Mouse (Mus musculus) left cerebral cortex, adult 11 months (tissue): ENCODE results near the gene Shisa6.
"Not testable (repeated sequence)": the region's sequence is repeated elsewhere in the genome, so short reads cannot be mapped to it uniquely, and the experiment has no call there.

Experiments used
- DNase-seq: peaks from one replicate; pipeline ENCODE4 v3.0.0; 2022; ENCODE audit warnings: low spot score

Gene Shisa6

GRCm38 (mm10) chr11:66482501-66482900 is 43.3 kb downstream of the Shisa6 start:
- peak; percentile 19 for DNase-seq

GRCm38 (mm10) chr11:66442631-66443030 is 83.1 kb downstream of the Shisa6 start:
- no peak for DNase-seq

DNA sequence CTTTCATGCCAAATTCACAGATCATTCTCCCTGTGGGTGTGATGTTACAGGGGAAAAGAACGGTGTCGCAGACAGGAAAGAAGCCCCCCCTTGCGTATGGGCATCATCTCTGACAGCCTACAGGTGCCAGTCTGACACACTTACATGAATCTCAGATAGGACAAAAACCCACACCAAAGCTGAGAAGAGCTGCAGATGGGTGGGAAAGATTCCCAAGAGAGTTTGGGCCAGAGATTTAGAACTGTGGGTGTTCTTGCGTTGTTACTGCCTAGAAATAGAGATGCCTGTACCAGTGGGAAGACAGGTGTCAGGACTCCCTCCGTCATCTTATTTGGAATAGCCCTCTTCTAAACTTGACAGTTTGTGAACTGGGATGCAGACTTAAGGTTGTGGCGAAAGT is 99.6 kb downstream of the Shisa6 start:
- no peak for DNase-seq

DNA sequence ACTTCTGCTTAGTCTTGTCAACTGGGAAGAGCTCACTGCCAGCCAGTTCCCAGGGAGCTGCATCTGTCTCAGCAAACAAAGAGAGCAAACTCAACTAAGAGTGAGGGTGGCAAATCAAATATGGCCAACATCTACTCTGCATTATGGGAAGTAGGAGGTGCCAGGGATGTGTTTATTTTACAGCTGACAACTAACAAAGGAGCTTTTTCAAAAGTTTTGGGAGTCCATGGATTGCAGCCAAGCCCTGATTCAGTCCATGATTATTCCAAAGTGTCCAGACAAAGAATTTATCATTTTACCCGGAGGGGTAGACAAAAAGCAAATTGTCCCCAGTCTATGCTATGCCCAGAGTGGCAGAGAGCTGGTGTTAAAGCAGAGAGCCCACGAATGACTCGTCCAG is 107.5 kb downstream of the Shisa6 start:
- no peak for DNase-seq

DNA sequence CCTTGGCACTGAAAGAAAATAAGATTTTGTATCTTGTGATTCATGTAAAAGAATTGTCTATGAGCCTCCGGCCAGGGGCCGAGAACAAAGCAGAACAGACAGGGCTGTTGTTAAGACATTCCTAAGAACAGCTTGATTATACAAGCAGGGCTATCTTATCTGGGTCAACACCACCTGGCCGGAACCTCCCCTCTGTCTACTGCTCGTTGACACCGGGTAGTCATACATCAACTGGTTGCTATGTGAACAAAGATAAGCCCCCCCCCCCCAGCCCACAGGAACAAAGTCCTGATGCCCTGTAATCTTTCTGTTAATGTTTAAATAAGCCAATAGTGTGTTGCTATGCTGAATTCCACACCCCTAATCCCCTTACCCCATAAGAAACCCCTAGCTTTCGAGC is 117.0 kb downstream of the Shisa6 start:
- not testable (repeated sequence) for DNase-seq

- no peak for DNase-seq
Observed at GRCm38 (mm10) chr11:66400036-66400435, 125.7 kb downstream of the Shisa6 start.

GRCm38 (mm10) chr11:66387561-66387960 is 138.2 kb downstream of the Shisa6 start:
- DNase-seq, result no peak

DNA sequence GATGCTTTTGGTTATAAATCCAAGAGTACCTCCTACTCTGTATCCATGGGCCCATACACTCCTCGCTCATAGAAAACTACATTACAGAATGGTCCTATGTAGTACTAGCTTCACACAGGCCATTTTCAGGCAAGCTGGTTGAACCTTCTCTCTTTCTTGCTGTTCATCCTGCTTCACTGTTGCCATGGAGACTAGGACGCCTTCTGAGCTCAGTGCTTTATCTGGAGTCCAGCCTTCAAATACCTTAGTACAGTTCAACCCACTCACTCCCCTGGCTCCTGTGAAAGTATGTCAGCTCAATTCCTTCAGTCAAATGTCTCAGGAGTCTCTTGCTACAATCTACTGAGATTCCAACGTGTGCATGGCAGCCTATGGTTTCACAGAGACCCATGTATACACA is 154.0 kb downstream of the Shisa6 start:
- DNase-seq, result peak; percentile 40

GRCm38 (mm10) chr11:66369764-66370163 is 156.0 kb downstream of the Shisa6 start:
- DNase-seq, result no peak

GRCm38 (mm10) chr11:66366809-66367685 is 158.7 kb downstream of the Shisa6 start:
- no peak for DNase-seq

DNA sequence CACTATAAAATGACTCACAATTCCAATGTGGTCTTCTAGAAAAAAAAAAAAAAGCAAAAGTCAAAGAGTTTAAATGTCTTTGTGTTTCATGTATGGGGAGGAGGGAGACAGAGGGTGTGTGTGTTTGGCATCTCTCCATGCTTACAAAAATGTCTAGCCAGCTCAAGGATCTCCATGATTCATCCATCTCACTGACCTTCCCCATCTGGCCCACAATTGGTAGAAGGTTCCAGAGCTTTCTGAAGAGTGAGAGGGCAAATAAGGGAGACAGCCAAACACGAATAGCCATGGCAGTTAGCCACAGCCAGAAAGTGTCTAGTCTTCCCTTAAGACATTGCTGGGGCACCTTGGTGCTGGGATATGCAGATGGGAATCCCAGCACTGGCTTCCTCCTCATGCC is 166.0 kb downstream of the Shisa6 start:
- no peak for DNase-seq

GRCm38 (mm10) chr11:66344822-66345221 is 180.9 kb downstream of the Shisa6 start:
- no peak for DNase-seq

- no peak for DNase-seq
Observed at GRCm38 (mm10) chr11:66336313-66336712, 189.5 kb downstream of the Shisa6 start.

DNA sequence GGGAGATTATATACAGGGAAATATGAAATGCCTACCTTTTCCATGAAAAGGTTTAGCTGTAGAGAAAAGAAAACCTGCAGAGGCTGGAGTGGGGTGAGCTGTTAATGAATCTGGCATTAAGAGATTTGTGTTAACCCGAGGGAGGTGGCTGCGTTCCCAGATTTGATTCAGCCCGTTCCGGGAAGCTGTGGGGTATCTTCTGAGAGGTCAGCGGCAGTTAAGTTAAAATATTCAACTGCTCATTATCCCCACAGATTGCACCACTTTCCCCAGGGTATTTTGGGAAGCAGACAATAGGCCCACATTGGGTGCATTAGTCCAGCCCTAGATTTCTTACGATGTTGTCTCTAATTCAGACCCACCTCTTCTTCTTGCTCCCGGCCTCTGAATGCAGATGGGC is 213.0 kb downstream of the Shisa6 start:
- DNase-seq, result no peak

GRCm38 (mm10) chr11:66304396-66304795 is 221.4 kb downstream of the Shisa6 start:
- no peak for DNase-seq

GRCm38 (mm10) chr11:66274707-66275081 is 251.1 kb downstream of the Shisa6 start:
- DNase-seq, result no peak

DNA sequence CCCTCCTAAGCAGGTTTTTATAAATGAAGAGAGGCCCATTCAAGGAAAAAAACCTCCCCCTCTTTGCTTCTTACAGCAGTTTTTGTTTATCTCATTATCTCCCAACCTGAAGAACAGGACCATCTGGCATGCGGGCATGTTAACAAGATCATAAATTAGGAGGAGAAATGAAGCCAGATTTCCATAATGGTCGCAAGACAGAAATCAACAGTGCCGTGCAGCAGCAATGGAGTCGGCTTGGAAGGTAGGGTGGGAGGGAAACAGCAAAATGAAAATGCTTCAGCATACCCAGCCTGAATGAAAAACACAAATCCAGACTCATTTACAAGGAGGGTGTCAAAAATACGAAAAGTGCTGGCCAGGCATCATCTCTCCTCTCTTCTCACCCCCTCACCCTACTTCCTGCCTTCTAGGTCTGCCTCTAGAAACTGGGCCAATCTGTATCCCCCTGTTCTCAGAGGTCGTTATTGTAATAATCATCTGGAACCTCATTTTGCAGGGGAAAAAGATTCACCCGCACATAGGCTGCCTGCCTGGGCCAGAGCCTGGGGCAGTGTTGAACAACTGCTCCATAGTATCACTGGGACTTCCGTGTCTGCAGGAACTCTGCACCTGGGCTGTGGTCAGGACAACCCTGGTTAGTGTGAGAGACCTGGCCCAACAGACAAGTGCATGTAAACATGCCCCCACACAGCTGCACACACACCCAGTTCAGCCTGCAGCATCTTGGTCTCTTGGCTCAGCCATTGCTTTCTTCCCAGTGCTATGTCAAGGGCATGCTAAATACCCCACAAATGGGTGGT is 251.7 kb downstream of the Shisa6 start:
- DNase-seq, result peak; percentile 2

- no peak for DNase-seq
Observed at GRCm38 (mm10) chr11:66267029-66267428, 258.7 kb downstream of the Shisa6 start.

- DNase-seq, result no peak
Observed at GRCm38 (mm10) chr11:66265336-66265990, 260.3 kb downstream of the Shisa6 start.

- DNase-seq, result no peak
Observed at GRCm38 (mm10) chr11:66260205-66260604, 265.6 kb downstream of the Shisa6 start.

GRCm38 (mm10) chr11:66258851-66259250 is 266.9 kb downstream of the Shisa6 start:
- DNase-seq, result no peak

GRCm38 (mm10) chr11:66247115-66247514 is 278.6 kb downstream of the Shisa6 start:
- DNase-seq, result peak; percentile 3

GRCm38 (mm10) chr11:66236557-66236956 is 289.2 kb downstream of the Shisa6 start:
- no peak for DNase-seq
